Mouse (Mus musculus) kidney, postnatal 0 days (tissue): ENCODE results near the gene Exosc7. TPM values are rescaled to one million over a fixed set of nuclear protein-coding genes. Genes with fewer than 3 reads are reported as not detected.

Experiments
- ATAC-seq: fragments of 200-750 bp; cut with Nextera tagmentation; replicated peaks from 2 replicates; pipeline ENCODE4 v1.8.0; 2017; ENCODE audit warnings: low read depth, moderate number of reproducible peaks, moderate TSS enrichment, moderate library complexity; ENCODE audit not compliant: low FRiP score
- DNase-seq: peaks from one replicate; pipeline ENCODE4 v3.0.0-alpha.2; 2016; ENCODE audit warnings: low spot score
- H3K27ac ChIP-seq: fragments of 300-500 bp; sonication (generic); 2 replicates; pipeline ENCODE4 v1.5.1; 2014; ENCODE audit warnings: mild to moderate bottlenecking
- H3K27me3 ChIP-seq: fragments of 300-500 bp; sonication (generic); 2 replicates; pipeline ENCODE4 v1.6.1; 2014; ENCODE audit warnings: low read length, mixed read lengths; ENCODE audit not compliant: insufficient read depth
- H3K36me3 ChIP-seq: fragments of 300-500 bp; sonication (generic); 2 replicates; pipeline ENCODE4 v1.6.1; 2014; ENCODE audit warnings: low read length, mixed read lengths; ENCODE audit not compliant: insufficient read depth
- H3K4me1 ChIP-seq: fragments of 300-500 bp; sonication (generic); replicated peaks from 2 replicates; pipeline ENCODE4 v1.6.1; 2014; ENCODE audit warnings: antibody characterized with exemption, low read length, mixed read lengths; ENCODE audit not compliant: insufficient read depth
- H3K4me2 ChIP-seq: fragments of 300-500 bp; sonication (generic); 2 replicates; pipeline ENCODE4 v1.6.1; 2014; ENCODE audit warnings: mild to moderate bottlenecking, low read length, moderate library complexity, mixed read lengths
- H3K4me3 ChIP-seq: fragments of 300-500 bp; sonication (generic); replicated peaks from 2 replicates; pipeline ENCODE4 v1.5.1; 2014; ENCODE audit warnings: low read depth, low read length
- H3K9ac ChIP-seq: fragments of 300-500 bp; sonication (generic); 2 replicates; pipeline ENCODE4 v1.6.1; 2014; ENCODE audit warnings: low read depth, low read length
- H3K9me3 ChIP-seq: fragments of 300-500 bp; sonication (generic); replicated peaks from 2 replicates; pipeline ENCODE4 v1.6.1; 2016; ENCODE audit warnings: low read length, inconsistent platforms, mixed read lengths
- CTCF ChIP-seq: IDR thresholded peaks from 2 replicates; pipeline ENCODE4 v1.5.1; 2016; ENCODE audit warnings: antibody characterized with exemption, low read depth, mild to moderate bottlenecking, moderate library complexity
- WGBS: fragments of 180-500 bp; shearing (Covaris S2); extraction: QIAGEN DNeasy Blood & Tissue Kit; methylation state at CpG from one replicate; pipeline ENCODE4 v1.1.7; 2014; 5-methylcytosine and 5-hydroxymethylcytosine counted together
- polyA plus RNA-seq: library from polyadenylated mRNA; unstranded; fragments of >200 nt; fragmentation: Nextera tagmentation; extraction: Ambion mirVana; gene quantifications from 2 replicates; pipeline ENCODE4 v1.2.1, GENCODE M21; 2015

Exosc7 gene
- 90.9 and 91.1 TPM in 2 replicates for polyA plus RNA-seq

- no peak for TF ChIP-seq CTCF
- Histone ChIP-seq H3K27ac (peak within 1 kb of the TSS; percentile 94), H3K9ac (peak within 1 kb of the TSS; percentile 95), H3K36me3 (0 out of 2 replicates have a peak, but pooled peaks cover 2% of the 10 kb centered on the region), H3K4me1 (peaks cover 13% of the 10 kb centered on the region), H3K27me3 (no peaks in the 10 kb centered on the region), H3K4me3 (peak within 1 kb of the TSS; percentile 96), H3K4me2 (peak within 1 kb of the TSS; percentile 85), H3K9me3 (no peaks in the 10 kb centered on the region)
- DNase-seq (peak; percentile 89), ATAC-seq (peak; percentile 95)
- under 1% methylated on average over 78 of the region's 79 CpGs for WGBS
These were observed at the start of gene Exosc7, which contains the start of gene Zdhhc3 for GRCm38 (mm10) chr9:123112805-123113521. Gene Exosc7 (plus strand): TSS chr9:123113215. Gene Zdhhc3 (minus strand): TSS chr9:123113205.

- Histone ChIP-seq H3K4me1 (no peaks in the 10 kb centered on the region), H3K4me3 (no peak overlapping the region), H3K27ac (no peak overlapping the region), H3K27me3 (no peaks in the 10 kb centered on the region), H3K4me2 (no peak overlapping the region), H3K9ac (no peak overlapping the region), H3K36me3 (peaks cover 58% of the 10 kb centered on the region), H3K9me3 (no peaks in the 10 kb centered on the region)
- TF ChIP-seq CTCF = no peak
- ATAC-seq (no peak), DNase-seq (no peak)
- 87% methylated on average over 5 of the region's 5 CpGs for WGBS
These were observed 33.9 kb upstream of the Exosc7 start for GRCm38 (mm10) chr9:123079149-123079548.

GRCm38 (mm10) chr9:123080355-123080754 lies 32.7 kb upstream of the Exosc7 start:
- Histone ChIP-seq H3K4me3 (no peak overlapping the region), H3K27me3 (no peaks in the 10 kb centered on the region), H3K27ac (no peak overlapping the region), H3K9me3 (no peaks in the 10 kb centered on the region), H3K4me2 (no peak overlapping the region), H3K36me3 (peaks cover 59% of the 10 kb centered on the region), H3K9ac (no peak overlapping the region), H3K4me1 (no peaks in the 10 kb centered on the region)
- TF ChIP-seq CTCF = no peak
- peak; percentile 5 for DNase-seq
- 72% methylated on average over 7 of the region's 7 CpGs for WGBS
- ATAC-seq = peak; percentile 50

- DNase-seq (peak; percentile 53), ATAC-seq (peak; percentile 77)
- Histone ChIP-seq H3K9me3 (no peaks in the 10 kb centered on the region), H3K4me3 (no peak overlapping the region), H3K27me3 (no peaks in the 10 kb centered on the region), H3K4me1 (no peaks in the 10 kb centered on the region), H3K27ac (no peak overlapping the region), H3K36me3 (peaks cover 56% of the 10 kb centered on the region), H3K4me2 (no peak overlapping the region), H3K9ac (no peak overlapping the region)
- WGBS = 30% methylated on average over 1 of the region's 1 CpGs
- TF ChIP-seq CTCF = no peak
These were observed 32.2 kb upstream of the Exosc7 start for GRCm38 (mm10) chr9:123080796-123081195.

- Histone ChIP-seq H3K4me3 (no peak overlapping the region), H3K4me1 (no peaks in the 10 kb centered on the region), H3K27me3 (no peaks in the 10 kb centered on the region), H3K9ac (no peak overlapping the region), H3K27ac (no peak overlapping the region), H3K36me3 (peaks cover 56% of the 10 kb centered on the region), H3K9me3 (no peaks in the 10 kb centered on the region), H3K4me2 (no peak overlapping the region)
- TF ChIP-seq CTCF = no peak
- WGBS = 84% methylated on average over 1 of the region's 1 CpGs
- ATAC-seq (no peak), DNase-seq (no peak)
These were observed 27.6 kb upstream of the Exosc7 start for GRCm38 (mm10) chr9:123085373-123085772.

- H3K4me1 ChIP-seq = no peaks in the 10 kb centered on the region
- DNase-seq = no peak
- no peak for TF ChIP-seq CTCF
- H3K9ac ChIP-seq = no peak overlapping the region
- no peaks in the 10 kb centered on the region for H3K9me3 ChIP-seq
- H3K4me2 ChIP-seq = no peak overlapping the region
- no peak for ATAC-seq
- H3K36me3 ChIP-seq = peaks cover 47% of the 10 kb centered on the region
- 68% methylated on average over 3 of the region's 3 CpGs for WGBS
- no peaks in the 10 kb centered on the region for H3K27me3 ChIP-seq
- H3K27ac ChIP-seq = no peak overlapping the region
- no peak overlapping the region for H3K4me3 ChIP-seq
These were observed 25.5 kb upstream of the Exosc7 start for GRCm38 (mm10) chr9:123087558-123087957.
